Mouse (Mus musculus): ENCODE measurements around the gene Otop2.

Gene Otop2

GRCm38 (mm10) chr11:115306863-115307262, at the start of gene Otop2:
Gene Otop2 (plus strand): TSS chr11:115307163.
- DNase-seq (ENCODE audit: low read depth, low spot score), result no peak

- DNase-seq (ENCODE audit: low read depth, low spot score), result no peak
Measured at GRCm38 (mm10) chr11:115257775-115258510, 49.0 kb upstream of the Otop2 start.

GRCm38 (mm10) chr11:115259134-115259533, 47.8 kb upstream of the Otop2 start:
- no peak for DNase-seq (ENCODE audit: low read depth, low spot score)

GRCm38 (mm10) chr11:115262954-115263353, 44.0 kb upstream of the Otop2 start:
- no peak for DNase-seq (ENCODE audit: low read depth, low spot score)

GRCm38 (mm10) chr11:115264136-115264861, 42.7 kb upstream of the Otop2 start:
- DNase-seq (ENCODE audit: low read depth, low spot score), result no peak

- DNase-seq (ENCODE audit: low read depth, low spot score), result peak; percentile 29
Measured at GRCm38 (mm10) chr11:115264862-115265668, 41.9 kb upstream of the Otop2 start.

- DNase-seq (ENCODE audit: low read depth, low spot score), result no peak
Measured at GRCm38 (mm10) chr11:115265771-115266399, 41.1 kb upstream of the Otop2 start.

GRCm38 (mm10) chr11:115266400-115266778, 40.6 kb upstream of the Otop2 start:
- no peak for DNase-seq (ENCODE audit: low read depth, low spot score)

- no peak for DNase-seq (ENCODE audit: low read depth, low spot score)
Measured at GRCm38 (mm10) chr11:115267061-115267883, 39.7 kb upstream of the Otop2 start, which contains the start of gene Grin2c. Gene Grin2c (minus strand): TSS chr11:115267243.

- DNase-seq (ENCODE audit: low read depth, low spot score), result no peak
Measured at GRCm38 (mm10) chr11:115267958-115268357, 39.0 kb upstream of the Otop2 start.

GRCm38 (mm10) chr11:115269330-115270066, 37.5 kb upstream of the Otop2 start:
- DNase-seq (ENCODE audit: low read depth, low spot score), result no peak

- peak; percentile 70 for DNase-seq (ENCODE audit: low read depth, low spot score)
Measured at GRCm38 (mm10) chr11:115270148-115270861, 36.7 kb upstream of the Otop2 start.

- no peak for DNase-seq (ENCODE audit: low read depth, low spot score)
Measured at GRCm38 (mm10) chr11:115271052-115271451, 35.9 kb upstream of the Otop2 start.

- no peak for DNase-seq (ENCODE audit: low read depth, low spot score)
Measured at GRCm38 (mm10) chr11:115271481-115271880, 35.5 kb upstream of the Otop2 start.

- no peak for DNase-seq (ENCODE audit: low read depth, low spot score)
Measured at GRCm38 (mm10) chr11:115272894-115273498, 34.0 kb upstream of the Otop2 start.

- DNase-seq (ENCODE audit: low read depth, low spot score), result no peak
Measured at GRCm38 (mm10) chr11:115273735-115274134, 33.2 kb upstream of the Otop2 start.

GRCm38 (mm10) chr11:115274178-115274577, 32.8 kb upstream of the Otop2 start:
- no peak for DNase-seq (ENCODE audit: low read depth, low spot score)

- no peak for DNase-seq (ENCODE audit: low read depth, low spot score)
Measured at GRCm38 (mm10) chr11:115274771-115275170, 32.2 kb upstream of the Otop2 start.

GRCm38 (mm10) chr11:115275509-115275908, 31.5 kb upstream of the Otop2 start:
- peak; percentile 47 for DNase-seq (ENCODE audit: low read depth, low spot score)
